Mouse (Mus musculus) CH12.LX (cell line): Measurements from ENCODE around the gene Neurod2.

ENCODE experiments used
- BHLHE40 ChIP-seq: IDR thresholded peaks from 2 replicates; pipeline ENCODE4 v1.6.1; 2011; ENCODE audit warnings: mild to moderate bottlenecking, low read depth, low read length, improper control_type of control experiment
- CTCF ChIP-seq, 2 experiments: IDR thresholded peaks in 1 of 2; conservative IDR thresholded peaks in 1 of 2; 2 replicates each; pipeline ENCODE4 v1.5.1; 2011 to 2012; ENCODE audit warnings: low read depth in 2 of 2, low read length in 2 of 2, improper control_type of control experiment in 1 of 2, inconsistent platforms in 1 of 2, mild to moderate bottlenecking in 1 of 2, moderate library complexity in 1 of 2
- EP300 ChIP-seq: IDR thresholded peaks from 2 replicates; pipeline ENCODE4 v1.6.1; 2011; ENCODE audit warnings: low read length, improper control_type of control experiment
- MAX ChIP-seq: IDR thresholded peaks from 2 replicates; pipeline ENCODE4 v1.6.1; 2011; ENCODE audit warnings: low read length, improper control_type of control experiment
- MAZ ChIP-seq: IDR thresholded peaks from 2 replicates; pipeline ENCODE4 v1.6.1; 2012; ENCODE audit warnings: low read depth, mild to moderate bottlenecking, inconsistent platforms, low read length, improper control_type of control experiment, moderate library complexity
- NELFE ChIP-seq: IDR thresholded peaks from 2 replicates; pipeline ENCODE4 v1.6.1; 2011; ENCODE audit warnings: low read depth, low read length, improper control_type of control experiment
- POLR2A ChIP-seq: IDR thresholded peaks from 2 replicates; pipeline ENCODE4 v1.6.1; 2011; ENCODE audit warnings: low read depth, mild to moderate bottlenecking, improper control_type of control experiment, low read length
- SMC3 ChIP-seq: IDR thresholded peaks from 2 replicates; pipeline ENCODE4 v1.6.1; 2011; ENCODE audit warnings: low read depth, low read length, improper control_type of control experiment
- TCF12 ChIP-seq: IDR thresholded peaks from 2 replicates; pipeline ENCODE4 v1.6.1; 2014; ENCODE audit warnings: low read depth, mild to moderate bottlenecking, inconsistent platforms, low read length, improper control_type of control experiment
- USF1 ChIP-seq: IDR thresholded peaks from 2 replicates; pipeline ENCODE4 v1.6.1; 2014; ENCODE audit warnings: low read depth, mild to moderate bottlenecking, inconsistent platforms, low read length, improper control_type of control experiment
- USF2 ChIP-seq: conservative IDR thresholded peaks from 2 replicates; pipeline ENCODE4 v1.6.1; 2011; ENCODE audit warnings: low read depth, low read length, improper control_type of control experiment
- ZMIZ1 ChIP-seq: IDR thresholded peaks from 2 replicates; pipeline ENCODE4 v1.6.1; 2012; ENCODE audit warnings: low read depth, mild to moderate bottlenecking, inconsistent platforms, low read length, improper control_type of control experiment
- ZNF384 ChIP-seq: IDR thresholded peaks from 2 replicates; pipeline ENCODE4 v1.6.1; 2012; ENCODE audit warnings: low read depth, low read length, improper control_type of control experiment, inconsistent platforms

- TF ChIP-seq MAX (no peak), CTCF (conservative IDR thresholded peaks at IDR 0.05 in 1 of 2, IDR thresholded peaks at IDR 0.05 in 1 of 2; ENCODE audit: low read depth in 2 of 2, low read length in 2 of 2) (no peak), EP300 (no peak), POLR2A (no peak), TCF12 (no peak), NELFE (no peak), USF2 (no peak), BHLHE40 (no peak), USF1 (no peak), MAZ (no peak), ZNF384 (no peak), SMC3 (no peak), ZMIZ1 (no peak)
These were observed 28.1 kb upstream of the Neurod2 start for GRCm38 (mm10) chr11:98357396-98358160.
